Mouse (Mus musculus) forebrain, embryonic 12.5 days (tissue): ENCODE results near the gene Actg1. TPM values are rescaled to one million over a fixed set of nuclear protein-coding genes. Genes with fewer than 3 reads are reported as not detected.
A peak's percentile ranks its signal among the peaks of the same experiment; 100 is the strongest.
"Not testable (repeated sequence)": the region's sequence is repeated elsewhere in the genome, so short reads cannot be mapped to it uniquely, and the experiment has no call there.

Experiments
- ATAC-seq: fragments of 200-750 bp; cut with Nextera tagmentation; 2 replicates; pipeline ENCODE4 v1.8.0; 2017; ENCODE audit warnings: moderate TSS enrichment; ENCODE audit not compliant: low FRiP score
- H3K27ac ChIP-seq: fragments of 300-500 bp; sonication (generic); 2 replicates; pipeline ENCODE4 v1.5.1; 2016; ENCODE audit warnings: mild to moderate bottlenecking
- H3K27me3 ChIP-seq: fragments of 300-500 bp; sonication (generic); 2 replicates; pipeline ENCODE4 v1.6.1; 2016; ENCODE audit warnings: mild to moderate bottlenecking
- H3K36me3 ChIP-seq: fragments of 300-500 bp; sonication (generic); replicated peaks from 2 replicates; pipeline ENCODE4 v1.6.1; 2016; ENCODE audit warnings: mild to moderate bottlenecking
- H3K4me1 ChIP-seq: fragments of 300-500 bp; sonication (generic); 2 replicates; pipeline ENCODE4 v1.6.1; 2016
- H3K4me2 ChIP-seq: fragments of 300-500 bp; sonication (generic); 2 replicates; pipeline ENCODE4 v1.6.1; 2016; ENCODE audit warnings: mild to moderate bottlenecking, moderate library complexity
- H3K4me3 ChIP-seq: fragments of 300-500 bp; sonication (generic); replicated peaks from 2 replicates; pipeline ENCODE4 v1.5.1; 2016; ENCODE audit warnings: mild to moderate bottlenecking
- H3K9ac ChIP-seq: fragments of 300-500 bp; sonication (generic); 2 replicates; pipeline ENCODE4 v1.6.1; 2016; ENCODE audit warnings: mild to moderate bottlenecking
- H3K9me3 ChIP-seq: fragments of 300-500 bp; sonication (generic); 2 replicates; pipeline ENCODE4 v1.6.1; 2016
- WGBS: fragments of 180-500 bp; shearing (Covaris S2); methylation state at CpG from one replicate; pipeline ENCODE4 v1.1.7; 2016; 5-methylcytosine and 5-hydroxymethylcytosine counted together
- polyA plus RNA-seq: library from polyadenylated mRNA; unstranded; fragments of >200 nt; fragmentation: Nextera tagmentation; extraction: Ambion mirVana; gene quantifications from 2 replicates; pipeline ENCODE4 v1.2.1, GENCODE M21; 2016

Actg1 gene
- polyA plus RNA-seq, 1 experiment from 2014 or later = 2,975 TPM

DNA sequence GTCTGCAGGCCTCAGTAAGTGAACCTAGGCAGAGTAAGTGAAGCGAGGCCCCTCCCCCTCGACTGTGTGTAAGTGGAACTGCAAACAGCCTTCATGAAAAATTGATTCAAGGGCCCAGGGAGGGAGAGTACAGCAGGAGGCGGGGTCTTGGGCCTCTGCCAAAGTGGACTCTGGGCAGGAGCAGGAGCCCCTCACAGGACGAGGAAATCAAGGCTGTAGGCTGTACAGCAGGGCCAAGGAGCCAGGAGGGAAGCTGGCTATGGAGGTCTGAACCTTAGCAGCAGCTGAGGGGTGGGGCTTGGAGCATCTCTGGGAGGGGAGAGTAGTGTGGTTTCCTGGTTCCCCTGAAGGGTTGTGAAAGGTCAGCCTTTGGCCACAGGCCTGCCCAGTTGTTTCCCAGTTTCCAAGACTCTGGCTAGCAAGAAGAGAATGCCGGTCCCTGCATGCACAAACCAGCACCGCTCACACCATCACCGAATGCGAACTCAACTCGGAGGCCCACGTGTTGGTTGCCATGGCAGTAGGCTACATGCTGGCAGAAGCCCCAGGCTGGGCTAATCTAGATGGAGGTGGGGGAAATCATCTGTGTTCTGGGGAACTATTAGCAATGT, 9.6 kb upstream of the Actg1 start:
- Histone ChIP-seq H3K9ac (peak overlapping the region; percentile 44), H3K9me3 (no peaks in the 10 kb centered on the region), H3K4me2 (peak overlapping the region; percentile 39), H3K27ac (peak overlapping the region; percentile 95), H3K27me3 (no peaks in the 10 kb centered on the region), H3K4me1 (peaks cover 44% of the 10 kb centered on the region), H3K4me3 (0 out of 2 replicates have a peak overlapping the region, but pooled peaks have one; percentile 1), H3K36me3 (no peaks in the 10 kb centered on the region)
- 15% methylated on average over 10 of the region's 10 CpGs for WGBS
- peak; percentile 79 for ATAC-seq

DNA sequence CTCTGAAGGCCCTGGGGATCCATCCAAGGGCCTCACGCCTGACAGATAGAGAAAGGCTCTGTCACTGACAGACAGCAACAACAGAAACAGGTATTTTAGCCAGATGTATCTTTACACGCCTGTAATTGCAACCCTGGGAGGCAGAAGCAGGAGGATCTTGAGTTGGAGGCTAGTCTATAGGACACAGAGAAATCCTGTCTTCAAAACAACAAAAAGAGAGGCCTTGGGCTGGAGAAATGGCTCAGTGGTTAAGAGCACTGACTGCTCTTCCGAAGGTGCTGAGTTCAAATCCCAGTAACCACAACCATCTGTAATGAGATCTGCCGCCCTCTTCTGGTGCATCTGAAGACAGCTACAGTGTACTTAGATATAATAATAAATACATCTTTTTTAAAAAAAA, 8.6 kb upstream of the Actg1 start:
- Histone ChIP-seq H3K27ac (0 out of 2 replicates have a peak overlapping the region, but pooled peaks have one; percentile 2), H3K27me3 (no peaks in the 10 kb centered on the region), H3K4me3 (no peak overlapping the region), H3K4me1 (peaks cover 51% of the 10 kb centered on the region), H3K9ac (no peak overlapping the region), H3K4me2 (no peak overlapping the region), H3K9me3 (no peaks in the 10 kb centered on the region), H3K36me3 (no peaks in the 10 kb centered on the region)
- no peak for ATAC-seq
- WGBS = 95% methylated on average over 4 of the region's 4 CpGs

DNA sequence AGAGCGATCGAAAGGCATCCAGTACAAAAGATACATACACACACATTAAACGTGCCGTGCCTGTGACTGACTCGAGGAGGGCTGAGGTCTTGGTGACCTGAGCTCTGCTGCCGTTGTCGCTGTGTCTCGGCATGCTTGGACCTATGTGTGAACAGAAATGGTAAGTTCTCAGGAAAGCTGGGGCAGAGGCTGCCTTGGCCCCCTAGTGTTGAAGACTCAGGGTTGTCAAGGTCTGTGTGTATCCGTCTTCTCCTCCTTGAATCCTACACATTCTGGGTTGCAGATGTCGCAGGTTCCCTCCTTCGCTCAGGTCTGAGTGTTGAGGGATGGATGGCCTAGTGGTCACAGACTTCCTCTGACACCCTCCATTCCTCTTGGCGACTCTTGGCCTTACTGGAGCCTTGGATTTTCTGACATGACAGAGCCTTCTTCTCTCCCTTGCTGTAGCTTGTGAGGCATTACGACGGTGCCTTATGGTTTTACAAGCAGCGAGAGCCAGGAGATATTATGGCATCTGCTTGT, 8.0 kb upstream of the Actg1 start:
- H3K4me1 ChIP-seq = peaks cover 50% of the 10 kb centered on the region
- H3K36me3 ChIP-seq = no peaks in the 10 kb centered on the region
- no peak overlapping the region for H3K27ac ChIP-seq
- no peak overlapping the region for H3K4me3 ChIP-seq
- H3K4me2 ChIP-seq = no peak overlapping the region
- no peaks in the 10 kb centered on the region for H3K27me3 ChIP-seq
- ATAC-seq = no peak
- H3K9me3 ChIP-seq = no peaks in the 10 kb centered on the region
- 84% methylated on average over 15 of the region's 15 CpGs for WGBS
- H3K9ac ChIP-seq = no peak overlapping the region

GRCm38 (mm10) chr11:120355277-120356039, 7.1 kb upstream of the Actg1 start:
- Histone ChIP-seq H3K27me3 (no peaks in the 10 kb centered on the region), H3K4me1 (peaks cover 57% of the 10 kb centered on the region)
- ATAC-seq = no peak

DNA sequence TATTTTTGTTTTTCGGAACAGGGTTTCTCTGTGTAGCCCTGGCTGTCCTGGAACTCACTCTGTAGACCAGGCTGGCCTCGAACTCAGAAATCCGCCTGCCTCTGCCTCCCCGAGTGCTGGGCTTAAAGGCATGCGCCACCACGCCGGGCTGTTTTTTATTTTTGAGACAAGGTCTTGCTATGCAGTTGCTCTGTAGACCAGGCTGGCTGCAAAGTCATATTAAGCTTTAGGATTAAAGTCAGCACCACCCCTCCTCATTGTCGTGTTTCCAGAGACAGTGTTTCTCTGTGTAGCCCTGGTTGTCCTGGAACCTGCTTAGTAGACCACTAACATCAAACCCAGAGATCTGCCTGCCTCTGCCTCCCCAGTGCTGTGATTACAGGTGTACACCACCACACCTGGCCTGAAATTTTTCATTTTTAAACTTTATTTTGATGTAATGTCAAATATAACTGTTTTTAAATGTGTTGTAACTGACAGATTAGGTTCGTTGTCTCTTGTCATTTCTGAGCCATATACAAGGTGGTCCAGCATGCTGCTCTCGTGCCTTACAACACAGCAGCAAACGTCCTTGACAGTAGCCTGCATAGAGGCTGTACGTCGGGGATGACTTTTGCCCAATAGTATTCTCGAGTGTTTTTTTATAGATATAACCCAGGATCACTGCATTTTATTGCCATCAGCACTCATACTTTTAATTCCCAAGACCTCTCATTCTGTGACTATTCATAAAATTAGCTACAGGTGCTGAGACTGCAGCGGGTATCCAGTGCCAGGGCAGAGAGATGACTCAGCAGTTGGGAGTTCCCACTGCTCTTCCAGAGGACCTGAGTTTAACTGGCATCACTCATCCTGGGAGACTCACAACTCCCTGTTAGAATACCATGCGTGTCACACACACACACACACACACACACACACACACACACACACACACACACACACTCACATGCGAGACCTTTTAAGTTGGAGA, 6.2 kb upstream of the Actg1 start:
- 89% methylated on average over 17 of the region's 17 CpGs for WGBS

More at GRCm38 (mm10) chr11:120355277-120356039, 7.1 kb upstream of the Actg1 start:
- 87% methylated on average over 5 of the region's 5 CpGs for WGBS
- Histone ChIP-seq H3K36me3 (no peaks in the 10 kb centered on the region), H3K4me2 (no peak overlapping the region), H3K9me3 (no peaks in the 10 kb centered on the region), H3K4me3 (no peak overlapping the region), H3K27ac (no peak overlapping the region), H3K9ac (no peak overlapping the region)

GRCm38 (mm10) chr11:120353500-120354303, 5.4 kb upstream of the Actg1 start:
- H3K27ac ChIP-seq = no peak overlapping the region

More for the DNA sequence above, 6.2 kb upstream of the Actg1 start:
- H3K9me3 ChIP-seq = no peaks in the 10 kb centered on the region
- peaks cover 58% of the 10 kb centered on the region for H3K4me1 ChIP-seq
- H3K27me3 ChIP-seq = no peaks in the 10 kb centered on the region
- ATAC-seq = no peak
- no peak overlapping the region for H3K27ac ChIP-seq
- no peak overlapping the region for H3K4me3 ChIP-seq
- H3K4me2 ChIP-seq = no peak overlapping the region
- no peak overlapping the region for H3K9ac ChIP-seq
- H3K36me3 ChIP-seq = no peaks in the 10 kb centered on the region

GRCm38 (mm10) chr11:120352571-120353290, 4.4 kb upstream of the Actg1 start:
- H3K27me3 ChIP-seq = no peaks in the 10 kb centered on the region
- peak overlapping the region; percentile 34; the same call in 1 of the 2 replicates for H3K9ac ChIP-seq
- peak overlapping the region; percentile 47 for H3K27ac ChIP-seq
- ATAC-seq = no peak
- no peak overlapping the region for H3K4me3 ChIP-seq
- no peaks in the 10 kb centered on the region for H3K9me3 ChIP-seq
- no peaks in the 10 kb centered on the region for H3K36me3 ChIP-seq
- peaks cover 49% of the 10 kb centered on the region for H3K4me1 ChIP-seq
- WGBS = 67% methylated on average over 13 of the region's 13 CpGs
- no peak overlapping the region for H3K4me2 ChIP-seq

More at GRCm38 (mm10) chr11:120353500-120354303, 5.4 kb upstream of the Actg1 start:
- Histone ChIP-seq H3K4me3 (no peak overlapping the region), H3K27me3 (no peaks in the 10 kb centered on the region), H3K4me2 (no peak overlapping the region), H3K36me3 (no peaks in the 10 kb centered on the region), H3K9me3 (no peaks in the 10 kb centered on the region), H3K4me1 (peaks cover 58% of the 10 kb centered on the region), H3K9ac (0 out of 2 replicates have a peak overlapping the region, but pooled peaks have one; percentile 25)
- ATAC-seq = no peak
- WGBS = 31% methylated on average over 26 of the region's 26 CpGs

- Histone ChIP-seq H3K27ac (peak overlapping the region; percentile 99; the same call in 1 of the 2 replicates), H3K4me2 (0 out of 2 replicates have a peak overlapping the region, but pooled peaks have one; percentile 1), H3K4me1 (peaks cover 42% of the 10 kb centered on the region)
- WGBS = 92% methylated on average over 5 of the region's 5 CpGs
- not testable (repeated sequence) for ATAC-seq, H3K36me3 ChIP-seq, H3K9me3 ChIP-seq, H3K4me3 ChIP-seq, H3K9ac ChIP-seq, H3K27me3 ChIP-seq
Measured at GRCm38 (mm10) chr11:120352093-120352350, 3.7 kb upstream of the Actg1 start.

- no peaks in the 10 kb centered on the region for H3K27me3 ChIP-seq
- no peaks in the 10 kb centered on the region for H3K9me3 ChIP-seq
- H3K9ac ChIP-seq = peak overlapping the region; percentile 100; the same call in 1 of the 2 replicates
- H3K27ac ChIP-seq = peak overlapping the region; percentile 99
- H3K36me3 ChIP-seq = peaks cover 8% of the 10 kb centered on the region
- WGBS = 83% methylated on average over 10 of the region's 10 CpGs
- ATAC-seq = no peak
- peaks cover 45% of the 10 kb centered on the region for H3K4me1 ChIP-seq
- H3K4me2 ChIP-seq = 0 out of 2 replicates have a peak overlapping the region, but pooled peaks have one; percentile 1
- no peak overlapping the region for H3K4me3 ChIP-seq
Measured at GRCm38 (mm10) chr11:120351250-120352092, 3.1 kb upstream of the Actg1 start.

DNA sequence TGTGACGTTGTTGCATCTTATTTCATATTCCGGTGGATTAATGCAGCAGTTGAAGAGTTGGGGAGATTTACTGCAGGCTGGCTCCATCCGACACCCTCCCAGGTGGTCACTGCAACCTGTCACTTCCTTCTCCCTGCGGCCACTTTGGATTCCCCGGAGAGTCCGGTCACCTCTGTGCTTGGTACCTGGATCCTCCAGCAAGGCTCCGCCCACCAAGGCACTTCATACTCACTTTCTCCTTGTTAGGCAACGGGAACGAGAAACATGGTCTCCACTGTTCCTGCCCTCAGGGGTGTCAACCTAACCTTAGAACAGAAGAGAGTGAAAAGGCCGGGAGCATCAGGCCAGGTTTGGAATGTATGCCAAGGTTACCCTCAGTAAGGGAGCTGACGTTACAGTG, 2.4 kb upstream of the Actg1 start:
- 25% methylated on average over 11 of the region's 11 CpGs for WGBS
- no peak for ATAC-seq

More for the DNA sequence above, 2.4 kb upstream of the Actg1 start:
- no peaks in the 10 kb centered on the region for H3K9me3 ChIP-seq
- no peaks in the 10 kb centered on the region for H3K27me3 ChIP-seq
- H3K4me3 ChIP-seq = peak overlapping the region; percentile 100
- H3K4me1 ChIP-seq = peaks cover 47% of the 10 kb centered on the region
- peak overlapping the region; percentile 100 for H3K9ac ChIP-seq
- peaks cover 10% of the 10 kb centered on the region for H3K36me3 ChIP-seq
- peak overlapping the region; percentile 99 for H3K27ac ChIP-seq
- peak overlapping the region; percentile 80 for H3K4me2 ChIP-seq
